Comparison of ENCODE assay signal across 8 mouse cellular contexts in the genomic region with DNA sequence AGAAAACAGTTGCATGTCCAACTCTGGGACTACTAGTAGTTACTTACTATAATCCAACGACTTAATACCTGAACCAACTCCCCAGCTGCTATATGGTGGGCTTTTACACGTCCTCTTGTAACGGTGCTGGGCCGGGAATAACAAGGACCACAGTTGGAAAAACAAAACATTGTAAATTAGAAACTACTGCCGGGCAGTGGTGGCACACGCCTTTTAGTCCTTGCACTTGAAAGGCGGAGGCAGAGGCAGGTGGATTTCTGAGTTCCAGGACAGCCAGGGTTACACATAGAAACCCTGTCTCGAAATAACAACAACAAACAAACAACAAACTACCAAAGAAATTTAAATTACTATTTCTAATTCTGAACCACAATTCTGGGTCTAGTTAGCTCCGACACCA. TPM values are rescaled to one million over a fixed set of nuclear protein-coding genes. Genes with fewer than 3 reads are reported as not detected.
DNase-seq lines count a peak whose midpoint lies in the region; ATAC-seq and TF ChIP-seq lines count a peak whose summit lies in the region.

No protein-coding gene starts in this region.

- WGBS in embryonic facial prominence, embryonic 11.5 days: 4% methylated on average over 9 of the region's 9 CpGs
- WGBS in intestine, embryonic 14.5 days: 2% methylated on average over 9 of the region's 9 CpGs
- WGBS in neural tube, embryonic 12.5 days: 3% methylated on average over 9 of the region's 9 CpGs

- 0 out of 2 replicates have a peak, but pooled peaks have one; percentile 7 for ATAC-seq in embryonic facial prominence, embryonic 11.5 days (replicated peaks; ENCODE audit: insufficient number of reproducible peaks, low FRiP score, low TSS enrichment, low read depth)
- no peak; the same call in 1 of the 2 replicates for ATAC-seq in intestine, embryonic 14.5 days (replicated peaks; ENCODE audit: low FRiP score, low TSS enrichment, low read depth)
- peak; percentile 22 for ATAC-seq in neural tube, embryonic 12.5 days (ENCODE audit: low FRiP score, low read depth)

- H3K9me3 ChIP-seq in embryonic facial prominence, embryonic 11.5 days (replicated peaks; ENCODE audit: control insufficient read depth, low read length): no peaks in the 10 kb centered on the region
- no peaks in the 10 kb centered on the region for H3K9me3 ChIP-seq in intestine, embryonic 14.5 days (ENCODE audit: control insufficient read depth, low read length)
- H3K9me3 ChIP-seq in neural tube, embryonic 12.5 days: no peaks in the 10 kb centered on the region

- intact Hi-C loops in left cerebral cortex, postnatal 25 days (cut with DNase I): loop anchor here (1.0 kb wide), 1 partner anchor 11 kb away; a partner anchor contains a TSS

- H3K27ac ChIP-seq in layer of hippocampus, adult 2 months: peak overlapping the region; percentile 90
- no peak overlapping the region for H3K27ac ChIP-seq in embryonic facial prominence, embryonic 11.5 days (replicated peaks; ENCODE audit: low read depth, low read length)
- H3K27ac ChIP-seq in intestine, embryonic 14.5 days (ENCODE audit: low read depth): no peak overlapping the region
- H3K27ac ChIP-seq in neural tube, embryonic 12.5 days: no peak overlapping the region

- H3K9ac ChIP-seq in embryonic facial prominence, embryonic 11.5 days (replicated peaks; ENCODE audit: low read length): peak overlapping the region; percentile 62
- H3K9ac ChIP-seq in intestine, embryonic 14.5 days (ENCODE audit: low read length): peak overlapping the region; percentile 52
- H3K9ac ChIP-seq in neural tube, embryonic 12.5 days: peak overlapping the region; percentile 62

- H3K4me2 ChIP-seq in embryonic facial prominence, embryonic 11.5 days (ENCODE audit: low read depth, low read length): peak overlapping the region; percentile 76
- peak overlapping the region; percentile 97 for H3K4me2 ChIP-seq in intestine, embryonic 14.5 days (ENCODE audit: low read length)
- H3K4me2 ChIP-seq in neural tube, embryonic 12.5 days (replicated peaks): peak overlapping the region; percentile 79

- peaks cover 4% of the 10 kb centered on the region for H3K36me3 ChIP-seq in embryonic facial prominence, embryonic 11.5 days (replicated peaks; ENCODE audit: control insufficient read depth, insufficient read depth, low read depth, low read length)
- H3K36me3 ChIP-seq in intestine, embryonic 14.5 days (ENCODE audit: control insufficient read depth, insufficient read depth, low read length): peaks cover 26% of the 10 kb centered on the region
- peaks cover 21% of the 10 kb centered on the region for H3K36me3 ChIP-seq in neural tube, embryonic 12.5 days

- no peak for TF ChIP-seq CTCF in layer of hippocampus, adult 2 months (conservative IDR thresholded peaks at IDR 0.05)

- no peaks in the 10 kb centered on the region for H3K27me3 ChIP-seq in embryonic facial prominence, embryonic 11.5 days (ENCODE audit: control insufficient read depth, insufficient read depth, low read length)
- H3K27me3 ChIP-seq in intestine, embryonic 14.5 days (replicated peaks; ENCODE audit: control insufficient read depth, insufficient read depth, low read length): no peaks in the 10 kb centered on the region
- H3K27me3 ChIP-seq in neural tube, embryonic 12.5 days (replicated peaks): no peaks in the 10 kb centered on the region

- H3K4me3 ChIP-seq in layer of hippocampus, adult 2 months: peak overlapping the region; percentile 89
- H3K4me3 ChIP-seq in embryonic facial prominence, embryonic 11.5 days (ENCODE audit: low read depth, low read length): peak overlapping the region; percentile 58
- peak overlapping the region; percentile 70 for H3K4me3 ChIP-seq in intestine, embryonic 14.5 days (ENCODE audit: low read depth, low read length)
- peak overlapping the region; percentile 59 for H3K4me3 ChIP-seq in neural tube, embryonic 12.5 days

- no peak for DNase-seq in layer of hippocampus, adult 2 months (ENCODE audit: low spot score in 2 of 2)
- no peak for DNase-seq in layer of hippocampus, adult 11-12 months (ENCODE audit: low spot score)
- DNase-seq in embryonic facial prominence, embryonic 11.5 days (ENCODE audit: low spot score): no peak
- DNase-seq in intestine, embryonic 14.5 days (ENCODE audit: low spot score): no peak
- DNase-seq in cerebellum, postnatal 14 days: no peak
- DNase-seq in left cerebral cortex, postnatal 25 days (ENCODE audit: low spot score in 2 of 2): no peak
- DNase-seq in layer of hippocampus, postnatal 25 days (ENCODE audit: extremely low spot score in 1 of 2, low spot score in 1 of 2): no peak

- no peaks in the 10 kb centered on the region for H3K4me1 ChIP-seq in embryonic facial prominence, embryonic 11.5 days (ENCODE audit: control insufficient read depth, insufficient read depth, low read length)
- H3K4me1 ChIP-seq in intestine, embryonic 14.5 days (replicated peaks; ENCODE audit: control insufficient read depth, insufficient read depth, low read length): peaks cover 7% of the 10 kb centered on the region
- peaks cover 20% of the 10 kb centered on the region for H3K4me1 ChIP-seq in neural tube, embryonic 12.5 days

RNA-seq across cellular contexts. Expression of a gene that starts 0.4 kb away (rescaled TPM):
- total RNA-seq in layer of hippocampus, adult 2 months (2021): 1 to 10 TPM; 8.1 to 8.8 TPM
- polyA plus RNA-seq in embryonic facial prominence, embryonic 11.5 days (2014; fragmentation: Nextera tagmentation; extraction: Ambion mirVana): 58.5 and 61.1 TPM in 2 replicates
- 25.7 and 29.0 TPM in 2 replicates for polyA plus RNA-seq in intestine, embryonic 14.5 days (2014; fragmentation: Nextera tagmentation; extraction: Ambion mirVana)
- polyA plus RNA-seq in neural tube, embryonic 12.5 days (2016; fragmentation: Nextera tagmentation; extraction: Ambion mirVana): 36.4 and 37.1 TPM in 2 replicates
- 1 to 10 TPM; 8.4 to 9.3 TPM for total RNA-seq in left cerebral cortex, postnatal 25 days (2021)
- 1 to 10 TPM; 8.1 to 8.7 TPM for total RNA-seq in layer of hippocampus, postnatal 25 days (2021)

RNA-seq across cellular contexts. Expression of a gene that starts 7.1 kb away (rescaled TPM):
- 10 to 100 TPM; 90.0 to 93.4 TPM for total RNA-seq in layer of hippocampus, adult 2 months (2021)
- 6.2 and 6.6 TPM in 2 replicates for polyA plus RNA-seq in embryonic facial prominence, embryonic 11.5 days (2014; fragmentation: Nextera tagmentation; extraction: Ambion mirVana)
- polyA plus RNA-seq in intestine, embryonic 14.5 days (2014; fragmentation: Nextera tagmentation; extraction: Ambion mirVana): 6.9 and 8.8 TPM in 2 replicates
- polyA plus RNA-seq in neural tube, embryonic 12.5 days (2016; fragmentation: Nextera tagmentation; extraction: Ambion mirVana): 20.5 and 21.4 TPM in 2 replicates
- 10 to 100 TPM; 66.7 to 69.0 TPM for total RNA-seq in left cerebral cortex, postnatal 25 days (2021)
- 10 to 100 TPM; 60.0 to 67.5 TPM for total RNA-seq in layer of hippocampus, postnatal 25 days (2021)

RNA-seq across cellular contexts. Expression of a gene that starts 11.7 kb away (rescaled TPM):
- 10 to 100 TPM; 37.4 to 38.1 TPM for total RNA-seq in layer of hippocampus, adult 2 months (2021)
- polyA plus RNA-seq in embryonic facial prominence, embryonic 11.5 days (2014; fragmentation: Nextera tagmentation; extraction: Ambion mirVana): 25.4 and 25.5 TPM in 2 replicates
- 30.0 and 30.7 TPM in 2 replicates for polyA plus RNA-seq in intestine, embryonic 14.5 days (2014; fragmentation: Nextera tagmentation; extraction: Ambion mirVana)
- polyA plus RNA-seq in neural tube, embryonic 12.5 days (2016; fragmentation: Nextera tagmentation; extraction: Ambion mirVana): 24.3 and 27.1 TPM in 2 replicates
- total RNA-seq in left cerebral cortex, postnatal 25 days (2021): 10 to 100 TPM; 45.2 to 50.6 TPM
- total RNA-seq in layer of hippocampus, postnatal 25 days (2021): 10 to 100 TPM; 37.3 to 37.7 TPM

RNA-seq across cellular contexts. Expression of a gene that starts 16.7 kb away (rescaled TPM):
- total RNA-seq in layer of hippocampus, adult 2 months (2021): 1 to 10 TPM; 1.6 to 2.5 TPM
- polyA plus RNA-seq in embryonic facial prominence, embryonic 11.5 days (2014; fragmentation: Nextera tagmentation; extraction: Ambion mirVana): 5.9 and 6.4 TPM in 2 replicates
- polyA plus RNA-seq in intestine, embryonic 14.5 days (2014; fragmentation: Nextera tagmentation; extraction: Ambion mirVana): 4.6 and 5.3 TPM in 2 replicates
- polyA plus RNA-seq in neural tube, embryonic 12.5 days (2016; fragmentation: Nextera tagmentation; extraction: Ambion mirVana): 7.8 and 9.0 TPM in 2 replicates
- total RNA-seq in left cerebral cortex, postnatal 25 days (2021): 1 to 10 TPM; 1.2 to 2.3 TPM
- 1 to 10 TPM; 1.8 to 2.2 TPM for total RNA-seq in layer of hippocampus, postnatal 25 days (2021)

RNA-seq across cellular contexts. Expression of a gene that starts 47.8 kb away (rescaled TPM):
- 100 to 1,000 TPM; 231 to 240 TPM for total RNA-seq in layer of hippocampus, adult 2 months (2021)
- polyA plus RNA-seq in embryonic facial prominence, embryonic 11.5 days (2014; fragmentation: Nextera tagmentation; extraction: Ambion mirVana): 150 and 152 TPM in 2 replicates
- polyA plus RNA-seq in intestine, embryonic 14.5 days (2014; fragmentation: Nextera tagmentation; extraction: Ambion mirVana): 131 and 134 TPM in 2 replicates
- polyA plus RNA-seq in neural tube, embryonic 12.5 days (2016; fragmentation: Nextera tagmentation; extraction: Ambion mirVana): 196 and 197 TPM in 2 replicates
- 100 to 1,000 TPM; 225 to 235 TPM for total RNA-seq in left cerebral cortex, postnatal 25 days (2021)
- 100 to 1,000 TPM; 217 to 249 TPM for total RNA-seq in layer of hippocampus, postnatal 25 days (2021)
